In genomic region chr2:68466124-68467070, GRCm38 (mm10) we compare ENCODE assay signal across 8 mouse cellular contexts. TPM values are rescaled to one million over a fixed set of nuclear protein-coding genes. Genes with fewer than 3 reads are reported as not detected.
DNase-seq lines count a peak whose midpoint lies in the region; ATAC-seq and TF ChIP-seq lines count a peak whose summit lies in the region.

No protein-coding gene starts in this region.

- H3K27ac ChIP-seq in forebrain, embryonic 13.5 days = peak overlapping the region; percentile 40
- H3K27ac ChIP-seq in forebrain, embryonic 12.5 days = no peak overlapping the region
- H3K27ac ChIP-seq in thymus, adult 2 months (ENCODE audit: control insufficient read depth, insufficient read depth, low read length) = no peak overlapping the region

- no peaks in the 10 kb centered on the region for H3K36me3 ChIP-seq in forebrain, embryonic 13.5 days (ENCODE audit: poor library complexity, severe bottlenecking)
- peaks cover 5% of the 10 kb centered on the region for H3K36me3 ChIP-seq in forebrain, embryonic 12.5 days (replicated peaks)
- H3K36me3 ChIP-seq in thymus, adult 2 months (ENCODE audit: control insufficient read depth, insufficient read depth, low read length) = no peaks in the 10 kb centered on the region

- no peaks in the 10 kb centered on the region for H3K9me3 ChIP-seq in forebrain, embryonic 13.5 days (replicated peaks)
- no peaks in the 10 kb centered on the region for H3K9me3 ChIP-seq in forebrain, embryonic 12.5 days

- H3K4me2 ChIP-seq in forebrain, embryonic 13.5 days = no peak overlapping the region
- H3K4me2 ChIP-seq in forebrain, embryonic 12.5 days = no peak overlapping the region

- DNase-seq in adrenal gland, postnatal 14 days = peak; percentile 80
- DNase-seq in heart, adult 9 months (ENCODE audit: low spot score in 2 of 2) = peak; percentile 63 to 82
- peak; percentile 77 to 84 for DNase-seq in lung, adult 18-20 months
- DNase-seq in thymus, adult 2 months = peak; percentile 66
- DNase-seq in frontal cortex, postnatal 14 days (ENCODE audit: low spot score in 2 of 2) = no peak

- H3K9ac ChIP-seq in forebrain, embryonic 13.5 days = no peak overlapping the region
- no peak overlapping the region for H3K9ac ChIP-seq in forebrain, embryonic 12.5 days

- peaks cover 53% of the 10 kb centered on the region for H3K4me1 ChIP-seq in forebrain, embryonic 13.5 days
- H3K4me1 ChIP-seq in forebrain, embryonic 12.5 days = peaks cover 31% of the 10 kb centered on the region
- H3K4me1 ChIP-seq in thymus, adult 2 months (replicated peaks; ENCODE audit: control insufficient read depth, insufficient read depth, low read length) = peaks cover 21% of the 10 kb centered on the region

- no peak overlapping the region for H3K4me3 ChIP-seq in forebrain, embryonic 13.5 days
- no peak overlapping the region for H3K4me3 ChIP-seq in forebrain, embryonic 12.5 days (replicated peaks)
- H3K4me3 ChIP-seq in thymus, adult 2 months (ENCODE audit: control insufficient read depth, insufficient read depth, low read length) = no peak overlapping the region

- WGBS in forebrain, embryonic 13.5 days = 74% methylated on average over 17 of the region's 19 CpGs
- 82% methylated on average over 17 of the region's 19 CpGs for WGBS in forebrain, embryonic 12.5 days
- WGBS in thymus, adult 2 months = 24% methylated on average over 18 of the region's 19 CpGs

- TF ChIP-seq POLR2A in thymus, adult 2 months (IDR thresholded peaks at IDR 0.05; ENCODE audit: control insufficient read depth, extremely low read depth, insufficient read depth, low read length, poor library complexity) = no peak

- H3K27me3 ChIP-seq in forebrain, embryonic 13.5 days = no peaks in the 10 kb centered on the region
- no peaks in the 10 kb centered on the region for H3K27me3 ChIP-seq in forebrain, embryonic 12.5 days
- no peaks in the 10 kb centered on the region; the same call in 1 of the 2 replicates for H3K27me3 ChIP-seq in thymus, adult 2 months (ENCODE audit: control insufficient read depth, insufficient read depth, low read length)

- peak; percentile 22; the same call in 1 of the 2 replicates for ATAC-seq in forebrain, embryonic 13.5 days
- ATAC-seq in forebrain, embryonic 12.5 days (ENCODE audit: low FRiP score) = no peak
- ATAC-seq in erythroblast, adult 5-6 weeks (replicated peaks; ENCODE audit: low FRiP score, poor library complexity, severe bottlenecking) = no peak

- TF ChIP-seq CTCF in thymus, adult 2 months (IDR thresholded peaks at IDR 0.05; ENCODE audit: borderline replicate concordance, control insufficient read depth, extremely low read depth, insufficient read depth, low read length, poor library complexity) = no peak

RNA-seq across cellular contexts. Expression of gene Stk39, which starts 5.7 kb away (rescaled TPM):
- polyA plus RNA-seq in forebrain, embryonic 13.5 days (2015; fragmentation: Nextera tagmentation; extraction: Ambion mirVana) = 27.7 and 28.2 TPM in 2 replicates
- 43.6 and 45.8 TPM in 2 replicates for polyA plus RNA-seq in forebrain, embryonic 12.5 days (2016; fragmentation: Nextera tagmentation; extraction: Ambion mirVana)
- total RNA-seq in adrenal gland, postnatal 14 days (2021) = 61.9 and 62.4 TPM in 2 replicates
- polyA plus RNA-seq in thymus, adult 2 months (2012; rRNA removed) = 3.5 and 5.5 TPM in 2 replicates
- total RNA-seq in erythroblast, adult 5-6 weeks (2015; ENCODE audit: low replicate concordance) = 5.9 TPM in 1 of 2 replicates, not detected in the other
- total RNA-seq in erythroblast, adult 5-6 weeks (2017; ENCODE audit: low replicate concordance) = 1.0 and 3.1 TPM in 2 replicates

Comparison
In these comparisons a context has a peak if more than half of its experiments do, and no peak if none do; other contexts are left out.
1. DNase-seq: peak in adrenal gland, postnatal 14 days (single experiment), heart, adult 9 months (2 of 2), lung, adult 18-20 months (2 of 2) and thymus, adult 2 months (single experiment); none in frontal cortex, postnatal 14 days (0 of 2).